Mouse (Mus musculus) forelimb bud, embryonic 11.5 days (tissue): ENCODE data around the gene Metap2.
A peak's percentile ranks its signal among the peaks of the same experiment; 100 is the strongest.

Experiments
- DNase-seq: peaks from one replicate; pipeline ENCODE4 v3.0.0-alpha.2; 2012; ENCODE audit warnings: low read depth, low spot score

Metap2 gene

GRCm38 (mm10) chr10:93897043-93897646 is at the start of gene Metap2:
Gene Metap2 (minus strand): TSS chr10:93897093.
- DNase-seq, result no peak

DNA sequence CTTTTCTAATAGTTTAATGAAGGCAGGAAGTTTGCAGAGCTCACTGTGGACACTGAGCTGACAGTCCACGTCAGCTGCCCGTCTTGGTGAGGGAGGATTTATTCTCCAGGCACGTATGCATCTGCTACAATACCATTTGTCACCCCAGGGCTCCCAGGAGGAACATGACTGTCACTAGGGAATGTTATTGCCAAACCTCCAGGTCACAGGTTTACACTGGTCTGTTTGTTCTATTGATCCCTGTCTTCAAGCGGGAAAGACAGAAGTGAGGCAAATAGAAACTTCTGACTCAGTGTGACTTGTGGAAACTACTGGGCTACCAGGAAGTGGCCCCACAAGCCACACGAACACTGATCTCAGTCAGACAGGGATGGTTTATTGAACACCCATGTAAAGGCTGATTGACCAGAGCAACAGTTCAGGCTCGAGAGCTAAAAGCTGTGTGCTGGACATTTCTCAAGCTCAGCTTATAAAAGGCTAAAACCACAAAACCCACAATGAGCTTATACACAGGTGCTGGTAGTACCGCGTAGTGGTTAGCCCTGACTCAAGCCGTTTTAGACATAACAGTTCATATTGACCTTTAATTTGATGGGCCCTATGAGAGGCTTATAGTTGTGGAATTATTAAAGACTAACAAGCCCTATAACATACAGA is 49.1 kb upstream of the Metap2 start:
- DNase-seq, result no peak

DNA sequence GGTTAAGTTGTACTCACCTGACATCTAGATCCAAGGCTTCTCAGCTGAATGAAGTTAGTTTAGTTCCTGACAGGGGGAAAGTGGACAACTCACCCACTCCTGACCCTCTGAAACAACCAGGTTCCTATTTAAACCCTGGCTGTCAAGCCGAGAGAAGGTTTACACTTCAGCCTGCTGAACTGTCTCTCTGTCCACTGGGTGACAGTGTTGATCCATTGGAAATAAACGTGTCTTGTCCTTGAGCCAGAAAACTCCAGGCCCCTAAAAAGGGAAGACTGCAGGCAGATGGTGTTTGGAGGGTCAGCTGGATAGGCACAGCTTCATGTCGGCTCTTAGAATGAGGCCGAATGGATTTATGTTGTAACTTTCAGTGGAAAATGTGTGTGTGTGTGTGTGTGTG is 48.5 kb upstream of the Metap2 start:
- no peak for DNase-seq

- DNase-seq, result no peak
Observed at GRCm38 (mm10) chr10:93944241-93944640, 47.3 kb upstream of the Metap2 start.

- no peak for DNase-seq
Observed at GRCm38 (mm10) chr10:93940279-93940678, 43.4 kb upstream of the Metap2 start.

GRCm38 (mm10) chr10:93939676-93940075 is 42.8 kb upstream of the Metap2 start:
- no peak for DNase-seq

- DNase-seq, result no peak
Observed at GRCm38 (mm10) chr10:93938844-93939271, 42.0 kb upstream of the Metap2 start.

DNA sequence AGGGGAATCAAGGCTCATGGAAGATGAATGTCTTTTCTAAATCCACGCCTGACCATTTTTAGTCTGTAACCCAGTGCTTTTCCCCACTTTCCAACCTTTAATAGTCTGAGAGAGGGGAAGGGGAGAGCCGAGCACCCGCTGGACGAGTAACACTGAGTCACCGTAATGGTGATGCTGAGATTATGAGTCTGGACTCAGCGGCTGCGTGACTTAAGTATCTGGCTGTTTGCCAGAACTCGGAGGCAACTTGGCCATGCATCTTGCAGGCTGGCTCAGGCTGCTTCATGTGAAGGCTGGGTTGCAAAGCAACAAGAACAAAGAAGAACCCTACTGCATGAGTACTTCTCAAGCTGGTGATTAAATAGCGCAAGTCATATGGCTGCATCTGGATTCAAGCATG is 37.1 kb upstream of the Metap2 start:
- DNase-seq, result peak; percentile 48

GRCm38 (mm10) chr10:93932861-93933260 is 36.0 kb upstream of the Metap2 start:
- no peak for DNase-seq

DNA sequence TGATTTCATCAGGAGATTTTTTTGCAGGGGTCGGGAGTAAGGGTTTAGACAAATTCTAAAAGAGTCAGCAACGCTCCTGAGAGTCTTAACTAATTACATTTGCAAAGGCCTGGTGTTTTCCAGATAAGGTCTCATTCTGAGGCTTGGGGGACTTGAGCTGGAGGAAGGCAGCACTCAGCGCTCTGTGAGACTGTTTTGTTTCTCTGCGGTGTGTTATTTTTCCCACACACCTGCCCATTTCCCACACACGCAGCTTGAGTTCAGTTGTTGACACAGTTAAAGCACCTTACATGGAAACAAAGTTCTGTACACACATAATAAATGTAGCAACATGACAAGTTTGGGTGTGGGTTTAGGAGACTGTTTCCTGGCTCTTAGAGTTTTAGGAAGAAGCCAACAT is 35.1 kb upstream of the Metap2 start:
- DNase-seq, result no peak

GRCm38 (mm10) chr10:93931431-93931830 is 34.5 kb upstream of the Metap2 start:
- DNase-seq, result no peak

DNA sequence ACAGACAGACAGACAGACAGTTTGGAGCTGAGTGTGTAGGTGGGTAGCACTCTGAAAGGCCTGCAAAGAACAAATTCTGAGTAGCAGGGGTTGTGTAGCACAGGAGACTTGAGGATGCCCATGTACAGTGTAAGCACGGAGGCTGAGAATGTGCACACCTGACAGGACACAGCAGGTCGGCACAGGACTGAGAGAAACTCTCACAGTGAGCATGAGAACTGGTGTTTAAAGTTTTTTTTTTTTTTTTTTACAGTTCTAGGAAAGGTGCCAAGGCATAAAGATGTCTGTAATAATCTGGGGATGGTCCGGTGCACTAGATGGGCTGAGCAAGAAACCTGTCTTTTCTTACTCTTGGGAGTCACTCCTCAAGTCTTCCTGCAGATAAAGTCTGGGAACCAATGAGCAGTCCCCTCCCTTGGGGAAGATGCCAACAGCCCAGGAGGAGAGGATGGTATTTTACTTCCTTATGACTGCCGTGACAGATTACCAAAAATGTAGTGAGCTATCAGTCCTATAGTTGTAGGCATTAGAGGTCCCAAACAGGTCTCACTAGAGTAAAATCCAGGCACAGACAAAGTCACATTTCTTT is 33.4 kb upstream of the Metap2 start:
- no peak for DNase-seq

DNA sequence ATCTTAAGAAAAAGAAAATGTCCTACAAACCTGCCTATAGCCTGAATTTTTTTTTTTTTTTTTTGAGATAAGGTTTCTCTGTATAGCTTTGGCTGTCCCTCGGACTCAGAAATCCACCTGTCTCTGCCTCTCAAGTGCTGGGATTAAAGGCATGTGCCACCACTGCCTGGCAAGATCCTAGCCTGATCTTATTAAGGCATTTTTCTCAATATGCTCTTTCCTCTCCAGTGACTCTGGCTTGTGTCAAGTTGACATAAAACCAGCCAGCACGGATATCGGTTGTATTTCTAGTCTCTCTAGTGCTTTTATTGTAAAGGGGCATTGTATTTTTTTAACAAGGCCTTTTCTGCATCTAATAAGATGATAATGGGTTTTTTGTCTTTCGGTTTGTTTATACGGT is 27.8 kb upstream of the Metap2 start:
- no peak for DNase-seq

DNA sequence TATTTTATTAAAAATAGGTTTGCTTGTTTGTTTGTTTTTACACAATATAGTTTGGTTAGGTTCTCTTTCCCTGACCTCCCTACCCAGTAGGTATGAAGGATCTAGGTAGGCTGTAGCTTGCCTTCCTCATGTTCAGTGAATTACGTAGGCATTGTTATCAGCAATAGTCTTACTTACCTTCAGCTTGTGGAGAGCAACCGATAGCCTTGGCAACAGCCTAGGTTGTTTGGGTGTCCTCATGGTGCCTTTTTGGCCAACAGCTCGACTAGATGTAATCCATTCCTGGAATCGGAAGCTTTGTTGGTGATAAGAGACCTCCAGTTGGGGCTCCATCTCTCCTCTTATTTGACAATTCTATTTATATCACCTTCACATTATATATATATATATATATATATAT is 24.3 kb upstream of the Metap2 start:
- DNase-seq, result no peak

GRCm38 (mm10) chr10:93919227-93919626 is 22.3 kb upstream of the Metap2 start:
- no peak for DNase-seq

- no peak for DNase-seq
Observed at GRCm38 (mm10) chr10:93918701-93919100, 21.8 kb upstream of the Metap2 start.

DNA sequence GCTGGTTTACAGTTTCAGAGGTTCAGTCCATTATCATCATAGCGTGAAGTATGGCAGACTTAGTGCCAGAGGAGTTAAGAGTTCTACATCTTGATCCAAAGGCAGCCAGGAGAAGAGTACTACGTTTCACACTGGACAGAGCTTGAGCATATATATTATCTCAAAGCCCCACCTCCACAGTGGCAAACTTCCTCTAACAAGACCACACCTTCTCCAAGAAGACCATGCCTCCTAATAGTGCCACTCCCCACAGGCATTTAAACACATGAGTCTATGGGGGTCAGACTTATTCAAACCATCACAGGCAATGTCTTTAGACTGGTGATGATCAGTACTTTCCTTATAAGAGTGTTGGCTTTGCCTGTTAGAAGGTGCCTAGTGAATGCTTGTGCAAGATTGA is 21.2 kb upstream of the Metap2 start:
- no peak for DNase-seq

- no peak for DNase-seq
Observed at GRCm38 (mm10) chr10:93916778-93917177, 19.9 kb upstream of the Metap2 start.

- no peak for DNase-seq
Observed at GRCm38 (mm10) chr10:93915531-93916275, 18.8 kb upstream of the Metap2 start.

GRCm38 (mm10) chr10:93913525-93913924 is 16.6 kb upstream of the Metap2 start:
- no peak for DNase-seq

DNA sequence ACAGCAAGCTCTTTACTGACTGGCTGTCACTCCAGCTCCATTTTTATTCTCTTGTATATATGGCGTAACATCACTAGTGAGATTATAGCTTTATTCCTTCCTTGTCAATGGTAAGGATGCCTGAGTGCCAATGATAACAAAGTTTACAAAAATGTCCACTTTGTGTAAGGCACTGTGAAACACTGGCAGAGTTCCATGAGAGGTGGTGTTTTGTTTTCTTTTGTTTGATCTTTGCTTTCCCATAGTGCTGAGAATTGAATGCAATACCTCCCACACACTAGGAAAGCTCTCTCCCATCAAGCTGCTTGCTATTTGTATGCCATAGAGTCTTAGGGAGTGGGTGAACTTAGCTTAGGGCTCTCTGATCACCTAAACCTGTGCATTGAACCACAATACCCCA is 16.0 kb upstream of the Metap2 start:
- no peak for DNase-seq

- DNase-seq, result no peak
Observed at GRCm38 (mm10) chr10:93912136-93912855, 15.4 kb upstream of the Metap2 start.
